Mouse (Mus musculus): ENCODE data around the gene Cxcl9.

The Cxcl9 gene

GRCm38 (mm10) chr5:92340606-92341005, 12.7 kb upstream of the Cxcl9 start:
- no peak for DNase-seq (ENCODE audit: low spot score in 2 of 2)

GRCm38 (mm10) chr5:92336743-92337142, 8.9 kb upstream of the Cxcl9 start:
- DNase-seq (ENCODE audit: low spot score in 2 of 2), result no peak

GRCm38 (mm10) chr5:92332359-92332840, 4.5 kb upstream of the Cxcl9 start:
- peak in 1 of 2 experiments; percentile 51 for DNase-seq (ENCODE audit: low spot score in 2 of 2)

- no peak for DNase-seq (ENCODE audit: low spot score in 2 of 2)
These were observed 3.9 kb upstream of the Cxcl9 start, which contains the start of gene Art3 for GRCm38 (mm10) chr5:92331635-92332338. Gene Art3, plus strand, starts transcription at chr5:92331827.

- DNase-seq (ENCODE audit: low spot score in 2 of 2), result no peak
These were observed 3.2 kb upstream of the Cxcl9 start for GRCm38 (mm10) chr5:92331122-92331521.

GRCm38 (mm10) chr5:92327367-92327766, 512 bp downstream of the Cxcl9 start:
- DNase-seq (ENCODE audit: low spot score in 2 of 2), result no peak

- peak in 1 of 2 experiments; percentile 54 for DNase-seq (ENCODE audit: low spot score in 2 of 2)
These were observed 4.6 kb downstream of the Cxcl9 start for GRCm38 (mm10) chr5:92323264-92323663.

- no peak for DNase-seq (ENCODE audit: low spot score in 2 of 2)
These were observed 5.3 kb downstream of the Cxcl9 start for GRCm38 (mm10) chr5:92322612-92323011.

- DNase-seq (ENCODE audit: low spot score in 2 of 2), result no peak
These were observed 6.1 kb downstream of the Cxcl9 start for GRCm38 (mm10) chr5:92321631-92322400.

GRCm38 (mm10) chr5:92318596-92318995, 9.3 kb downstream of the Cxcl9 start:
- DNase-seq (ENCODE audit: low spot score in 2 of 2), result no peak

GRCm38 (mm10) chr5:92318119-92318518, 9.8 kb downstream of the Cxcl9 start:
- DNase-seq (ENCODE audit: low spot score in 2 of 2), result no peak

GRCm38 (mm10) chr5:92313776-92314175, 14.1 kb downstream of the Cxcl9 start:
- DNase-seq (ENCODE audit: low spot score in 2 of 2), result no peak

- peak; percentile 59 to 67 for DNase-seq (ENCODE audit: low spot score in 2 of 2)
These were observed 15.7 kb downstream of the Cxcl9 start for GRCm38 (mm10) chr5:92312046-92312715.

GRCm38 (mm10) chr5:92309681-92310511, 18.0 kb downstream of the Cxcl9 start, which contains the start of gene Sdad1:
Gene Sdad1, minus strand, starts transcription at chr5:92310479.
- DNase-seq (ENCODE audit: low spot score in 2 of 2), result peak; percentile 85 to 87

GRCm38 (mm10) chr5:92304291-92304690, 23.6 kb downstream of the Cxcl9 start:
- no peak for DNase-seq (ENCODE audit: low spot score in 2 of 2)

- no peak for DNase-seq (ENCODE audit: low spot score in 2 of 2)
These were observed 25.6 kb downstream of the Cxcl9 start for GRCm38 (mm10) chr5:92302149-92302840.

- no peak for DNase-seq (ENCODE audit: low spot score in 2 of 2)
These were observed 33.4 kb downstream of the Cxcl9 start for GRCm38 (mm10) chr5:92294525-92294924.

- no peak for DNase-seq (ENCODE audit: low spot score in 2 of 2)
These were observed 36.0 kb downstream of the Cxcl9 start for GRCm38 (mm10) chr5:92291652-92292414.

- no peak for DNase-seq (ENCODE audit: low spot score in 2 of 2)
These were observed 40.0 kb downstream of the Cxcl9 start for GRCm38 (mm10) chr5:92287840-92288239.

GRCm38 (mm10) chr5:92283107-92283506, 44.8 kb downstream of the Cxcl9 start:
- no peak for DNase-seq (ENCODE audit: low spot score in 2 of 2)
